Mouse (Mus musculus) embryonic facial prominence, embryonic 13.5 days (tissue): ENCODE measurements at regions not wholly inside any gene's neighbourhood (a gene's known extent, or its start where the extent isn't known, plus 50 kb on each side); places are given as distances from the start of the nearest gene placed in this dataset.

Experiments used
- ATAC-seq: fragments of 200-750 bp; cut with Nextera tagmentation; 2 replicates; pipeline ENCODE4 v1.8.0; 2017; ENCODE audit warnings: low read depth; ENCODE audit not compliant: insufficient number of reproducible peaks, insufficient read depth, low FRiP score, low TSS enrichment
- H3K27ac ChIP-seq: fragments of 300-500 bp; sonication (generic); 2 replicates; pipeline ENCODE4 v1.5.1; 2015; ENCODE audit warnings: moderate library complexity, mild to moderate bottlenecking, inconsistent platforms
- H3K27me3 ChIP-seq: fragments of 300-500 bp; sonication (generic); 2 replicates; pipeline ENCODE4 v1.6.1; 2015; ENCODE audit warnings: mild to moderate bottlenecking, inconsistent platforms
- H3K36me3 ChIP-seq: fragments of 300-500 bp; sonication (generic); 2 replicates; pipeline ENCODE4 v1.6.1; 2015; ENCODE audit warnings: mild to moderate bottlenecking, inconsistent platforms
- H3K4me1 ChIP-seq: fragments of 300-500 bp; sonication (generic); 2 replicates; pipeline ENCODE4 v1.6.1; 2015; ENCODE audit warnings: inconsistent platforms
- H3K4me2 ChIP-seq: fragments of 300-500 bp; sonication (generic); 2 replicates; pipeline ENCODE4 v1.6.1; 2015; ENCODE audit warnings: moderate library complexity, mild to moderate bottlenecking, inconsistent platforms
- H3K4me3 ChIP-seq: fragments of 300-500 bp; sonication (generic); 2 replicates; pipeline ENCODE4 v1.5.1; 2015; ENCODE audit warnings: mild to moderate bottlenecking, inconsistent platforms
- H3K9ac ChIP-seq: fragments of 300-500 bp; sonication (generic); 2 replicates; pipeline ENCODE4 v1.6.1; 2015; ENCODE audit warnings: mild to moderate bottlenecking, inconsistent platforms
- H3K9me3 ChIP-seq: fragments of 300-500 bp; sonication (generic); 2 replicates; pipeline ENCODE4 v1.6.1; 2016; ENCODE audit warnings: inconsistent platforms
- WGBS: fragments of 180-500 bp; shearing (Covaris S2); methylation state at CpG from one replicate; pipeline ENCODE4 v1.1.7; 2015; ENCODE audit warnings: mixed read lengths; 5-methylcytosine and 5-hydroxymethylcytosine counted together

DNA sequence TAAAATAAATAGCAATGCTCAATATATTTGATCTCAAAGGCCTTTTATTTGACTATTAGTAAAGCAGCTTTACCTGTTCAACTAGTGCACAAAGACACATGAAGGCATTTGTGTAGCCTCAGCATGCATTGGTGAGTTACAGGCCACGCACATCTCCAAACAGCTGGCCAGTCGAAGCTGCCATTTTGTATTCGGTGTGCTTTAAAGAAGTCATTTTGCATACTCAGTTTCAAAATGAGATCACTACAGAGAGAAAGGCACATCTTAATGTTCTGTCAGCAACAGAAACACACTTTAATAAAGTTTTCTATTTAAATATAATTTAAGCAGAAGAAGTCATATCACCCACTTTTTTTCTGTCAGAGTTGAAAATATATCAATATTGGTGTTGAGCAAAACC is 90.3 kb upstream of the Pter start:
- Histone ChIP-seq H3K36me3 (no peaks in the 10 kb centered on the region), H3K4me3 (no peak overlapping the region), H3K27me3 (no peaks in the 10 kb centered on the region), H3K9me3 (no peaks in the 10 kb centered on the region), H3K9ac (no peak overlapping the region), H3K4me2 (no peak overlapping the region), H3K27ac (no peak overlapping the region), H3K4me1 (no peaks in the 10 kb centered on the region)
- ATAC-seq, result no peak
- WGBS, result 93% methylated on average over 3 of the region's 3 CpGs

DNA sequence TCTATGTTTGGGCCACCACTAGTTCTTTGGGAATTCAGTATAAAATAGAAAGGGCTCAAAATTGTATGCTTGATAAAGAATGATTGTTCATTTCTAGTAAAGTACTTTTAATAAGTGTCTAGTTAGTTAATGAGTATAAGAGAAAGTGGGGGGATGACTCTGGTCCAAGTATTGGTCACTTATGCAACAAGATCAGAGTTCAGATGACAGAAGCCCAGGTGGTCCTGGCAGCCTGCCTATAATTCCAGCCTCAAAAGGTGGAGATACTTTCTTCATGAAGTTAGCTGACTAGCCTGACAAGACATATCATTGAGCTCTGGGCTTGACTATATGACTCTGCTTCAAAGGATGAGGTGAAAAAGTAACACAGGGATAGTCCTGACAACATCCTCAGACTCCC is 57.3 kb upstream of the Pter start:
- Histone ChIP-seq H3K9ac (no peak overlapping the region), H3K27ac (no peak overlapping the region), H3K9me3 (no peaks in the 10 kb centered on the region), H3K4me1 (no peaks in the 10 kb centered on the region), H3K4me3 (no peak overlapping the region), H3K36me3 (no peaks in the 10 kb centered on the region), H3K27me3 (no peaks in the 10 kb centered on the region), H3K4me2 (no peak overlapping the region)
- no peak for ATAC-seq

DNA sequence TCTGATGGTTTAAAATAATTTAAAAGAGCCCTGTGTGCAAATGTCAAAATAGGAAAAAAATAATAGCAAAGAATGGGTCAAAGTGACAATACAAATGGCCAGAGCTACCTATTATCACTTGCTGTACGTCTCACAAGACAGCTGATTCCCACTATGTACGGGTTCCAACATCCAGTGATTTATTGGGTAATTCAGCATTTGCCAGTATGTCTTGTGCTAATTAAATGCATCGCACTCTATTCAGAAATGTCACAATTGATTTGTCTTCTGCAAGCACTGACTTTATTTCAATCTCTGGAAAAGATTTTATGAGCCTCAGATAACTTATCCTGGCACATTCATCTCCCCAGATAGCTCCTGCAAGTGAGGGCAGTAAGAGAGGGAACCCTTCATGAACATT is 55.1 kb upstream of the Pter start:
- Histone ChIP-seq H3K36me3 (no peaks in the 10 kb centered on the region), H3K9ac (no peak overlapping the region), H3K4me2 (no peak overlapping the region), H3K27ac (no peak overlapping the region), H3K27me3 (no peaks in the 10 kb centered on the region), H3K4me1 (no peaks in the 10 kb centered on the region), H3K4me3 (no peak overlapping the region), H3K9me3 (no peaks in the 10 kb centered on the region)
- WGBS, result 75% methylated on average over 3 of the region's 3 CpGs
- no peak for ATAC-seq
